Mouse (Mus musculus): ENCODE results near the gene Itch. TPM values are rescaled to one million over a fixed set of nuclear protein-coding genes. Genes with fewer than 3 reads are reported as not detected.

Gene Itch
- total and polyA plus RNA-seq, 3 experiments, result 15.2 to 53.6 (median 18.1) TPM

Other genes starting within 250 kb of the Itch start
- gene Eif2s2, start 240.6 kb upstream of the Itch start, total RNA-seq (2012; rRNA removed), result 105 and 133 TPM in 2 replicates
- 100 to 1,000 TPM; 172 to 274 TPM for gene Eif2s2, start 240.6 kb upstream of the Itch start, polyA plus RNA-seq (2012; ENCODE audit: insufficient read depth in 1 of 2, insufficient read length in 2 of 2, low read depth in 1 of 2, low replicate concordance in 2 of 2, missing spikeins in 1 of 2)
- 0.08 and 0.13 TPM in 2 replicates for gene Gm14226, start 115.2 kb upstream of the Itch start, total RNA-seq (2012; rRNA removed)
- under 1 TPM in 1 of 2 experiments, not detected in 1; 0.07 TPM for gene Gm14226, start 115.2 kb upstream of the Itch start, polyA plus RNA-seq (2012; ENCODE audit: insufficient read depth in 1 of 2, insufficient read length in 2 of 2, low read depth in 1 of 2, low replicate concordance in 2 of 2, missing spikeins in 1 of 2)
- 255 and 325 TPM in 2 replicates for gene Ahcy, start 59.0 kb upstream of the Itch start, total RNA-seq (2012; rRNA removed)
- gene Ahcy, start 59.0 kb upstream of the Itch start, polyA plus RNA-seq (2012; ENCODE audit: insufficient read depth in 1 of 2, insufficient read length in 2 of 2, low read depth in 1 of 2, low replicate concordance in 2 of 2, missing spikeins in 1 of 2), result 1,000 to 10,000 TPM in 1 of 2 experiments, 100 to 1,000 TPM in 1; 364 to 5,082 TPM
- gene Dynlrb1, start 103.0 kb downstream of the Itch start, total RNA-seq (2012; rRNA removed), result 175 and 193 TPM in 2 replicates
- gene Dynlrb1, start 103.0 kb downstream of the Itch start, polyA plus RNA-seq (2012; ENCODE audit: insufficient read depth in 1 of 2, insufficient read length in 2 of 2, low read depth in 1 of 2, low replicate concordance in 2 of 2, missing spikeins in 1 of 2), result 100 to 1,000 TPM in 1 of 2 experiments, not detected in 1; 329 TPM
- 5.4 and 11.4 TPM in 2 replicates for gene Map1lc3a, start 142.8 kb downstream of the Itch start, total RNA-seq (2012; rRNA removed)
- gene Map1lc3a, start 142.8 kb downstream of the Itch start, polyA plus RNA-seq (2012; ENCODE audit: insufficient read depth in 1 of 2, insufficient read length in 2 of 2, low read depth in 1 of 2, low replicate concordance in 2 of 2, missing spikeins in 1 of 2), result 10 to 100 TPM in 1 of 2 experiments, not detected in 1; 12.4 TPM
- gene Pigu, start 223.9 kb downstream of the Itch start, total RNA-seq (2012; rRNA removed), result 27.7 and 30.1 TPM in 2 replicates
- gene Pigu, start 223.9 kb downstream of the Itch start, polyA plus RNA-seq (2012; ENCODE audit: insufficient read depth in 1 of 2, insufficient read length in 2 of 2, low read depth in 1 of 2, low replicate concordance in 2 of 2, missing spikeins in 1 of 2), result 10 to 100 TPM in 1 of 2 experiments, not detected in 1; 59.0 TPM
- gene Trp53inp2, start 247.6 kb downstream of the Itch start, total RNA-seq (2012; rRNA removed), result 1.7 and 2.7 TPM in 2 replicates
- gene Trp53inp2, start 247.6 kb downstream of the Itch start, polyA plus RNA-seq (2012; ENCODE audit: insufficient read depth in 1 of 2, insufficient read length in 2 of 2, low read depth in 1 of 2, low replicate concordance in 2 of 2, missing spikeins in 1 of 2), result 1 to 10 TPM in 1 of 2 experiments, not detected in 1; 7.0 TPM